Mouse (Mus musculus): ENCODE measurements around the gene Ubr2.

GRCm38 (mm10) chr17:47055121-47055520 lies 44.8 kb upstream of the Ubr2 start:
- TF ChIP-seq CTCF (IDR thresholded peaks at IDR 0.05; ENCODE audit: borderline replicate concordance, insufficient read depth, low read length) = no peak
- no peak for TF ChIP-seq POLR2A (IDR thresholded peaks at IDR 0.05; ENCODE audit: low read depth, low read length)

All from embryonic fibroblast, embryonic 13.5 days (primary cell).